Mouse (Mus musculus): Measurements from ENCODE around the gene Mad1l1. TPM values are rescaled to one million over a fixed set of nuclear protein-coding genes. Genes with fewer than 3 reads are reported as not detected.

Gene Mad1l1
- polyA plus RNA-seq, 2 experiments: 31.8 to 38.2 TPM

DNA sequence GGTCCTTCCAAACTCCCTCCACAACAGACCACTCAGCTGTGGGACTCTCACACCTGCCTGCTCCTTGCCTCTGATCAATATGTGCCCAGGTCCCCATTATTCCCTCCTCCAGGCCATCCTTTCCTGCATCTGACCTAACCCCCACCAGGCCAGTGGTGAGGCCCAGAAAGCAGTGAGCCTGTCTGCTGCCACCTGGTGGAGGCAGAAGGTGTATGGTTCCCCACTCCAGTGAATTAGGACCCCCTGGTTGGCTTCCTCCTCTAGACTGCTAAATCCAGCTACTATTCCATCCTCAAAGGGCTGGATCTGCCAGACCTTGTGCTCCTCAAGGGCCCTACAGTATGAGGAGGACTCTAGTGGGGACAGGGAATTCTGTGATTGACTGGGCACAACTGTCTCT, 181.1 kb downstream of the Mad1l1 start:
- ATAC-seq (ENCODE audit: low FRiP score, low read depth): no peak
- Histone ChIP-seq H3K4me3 (replicated peaks; ENCODE audit: low read length) (no peak overlapping the region), H3K27me3 (ENCODE audit: control insufficient read depth, insufficient read depth, low read length) (no peaks in the 10 kb centered on the region), H3K36me3 (ENCODE audit: control insufficient read depth, insufficient read depth, low read length) (no peaks in the 10 kb centered on the region), H3K27ac (replicated peaks; ENCODE audit: low read depth, low read length) (no peak overlapping the region), H3K4me1 (ENCODE audit: control insufficient read depth, insufficient read depth, low read length) (0 out of 2 replicates have a peak, but pooled peaks cover 2% of the 10 kb centered on the region), H3K4me2 (replicated peaks; ENCODE audit: low read depth, low read length, severe bottlenecking) (no peak overlapping the region), H3K9ac (ENCODE audit: low read depth, low read length, severe bottlenecking) (no peak overlapping the region), H3K9me3 (ENCODE audit: control insufficient read depth, low read length) (no peaks in the 10 kb centered on the region)
- peak; percentile 58 for DNase-seq (ENCODE audit: low spot score)
- TF ChIP-seq POLR2A (IDR thresholded peaks at IDR 0.05; ENCODE audit: borderline replicate concordance, extremely low read depth, insufficient read depth, insufficient read length): no peak

DNA sequence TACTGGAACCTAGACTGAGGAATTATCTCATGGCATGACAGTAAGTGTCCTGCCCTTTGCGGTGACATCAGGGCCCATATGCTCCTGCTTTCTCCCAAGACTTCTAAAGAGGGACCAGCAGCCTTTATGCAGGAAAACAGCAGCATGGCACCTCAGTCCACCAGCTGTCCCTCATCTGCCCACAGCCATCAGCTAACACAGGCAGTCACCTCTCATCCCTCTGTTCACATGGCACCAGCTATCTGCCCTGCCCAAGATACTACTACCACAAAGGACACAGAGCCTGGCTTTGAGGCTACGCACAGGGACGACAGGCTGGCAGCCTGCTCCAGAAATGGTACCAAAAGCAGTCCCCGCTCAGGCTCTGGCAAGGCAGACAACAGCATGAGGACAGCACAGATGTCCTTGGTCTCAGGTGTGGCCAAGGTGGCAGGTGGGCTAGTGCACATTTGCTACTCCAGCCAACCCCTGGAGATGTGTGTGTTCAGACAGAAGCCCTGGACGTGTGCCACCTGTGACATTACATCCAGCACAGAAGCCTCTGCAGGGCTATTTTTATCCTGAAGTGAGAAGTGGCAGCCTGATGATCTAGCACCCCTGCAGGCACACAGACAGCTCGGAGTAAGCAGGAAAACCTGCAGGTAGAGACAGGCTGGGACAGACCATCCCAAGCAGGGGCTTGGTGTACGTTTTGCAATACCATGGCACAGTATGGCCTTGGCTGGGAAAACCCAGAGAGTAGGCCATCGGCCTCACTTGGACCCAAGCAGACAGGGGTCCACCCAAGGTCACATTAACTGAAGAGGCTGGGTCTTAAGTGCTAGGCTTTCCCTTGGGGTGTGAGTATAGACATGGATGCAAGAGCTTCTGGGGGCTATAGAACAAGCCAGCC, 185.4 kb downstream of the Mad1l1 start:
- H3K9ac ChIP-seq (ENCODE audit: low read depth, low read length, severe bottlenecking): no peak overlapping the region
- ATAC-seq (ENCODE audit: low FRiP score, low read depth) (no peak), DNase-seq (ENCODE audit: low spot score) (no peak)
- no peaks in the 10 kb centered on the region for H3K9me3 ChIP-seq (ENCODE audit: control insufficient read depth, low read length)
- no peak overlapping the region for H3K27ac ChIP-seq (replicated peaks; ENCODE audit: low read depth, low read length)
- 0 out of 2 replicates have a peak, but pooled peaks cover 2% of the 10 kb centered on the region for H3K4me1 ChIP-seq (ENCODE audit: control insufficient read depth, insufficient read depth, low read length)
- TF ChIP-seq POLR2A (IDR thresholded peaks at IDR 0.05; ENCODE audit: borderline replicate concordance, extremely low read depth, insufficient read depth, insufficient read length): no peak
- H3K27me3 ChIP-seq (ENCODE audit: control insufficient read depth, insufficient read depth, low read length): no peaks in the 10 kb centered on the region
- WGBS: 85% methylated on average over 8 of the region's 8 CpGs
- H3K36me3 ChIP-seq (ENCODE audit: control insufficient read depth, insufficient read depth, low read length): peaks cover 3% of the 10 kb centered on the region; the same call in 1 of the 2 replicates
- H3K4me3 ChIP-seq (replicated peaks; ENCODE audit: low read length): no peak overlapping the region
- H3K4me2 ChIP-seq (replicated peaks; ENCODE audit: low read depth, low read length, severe bottlenecking): no peak overlapping the region

DNA sequence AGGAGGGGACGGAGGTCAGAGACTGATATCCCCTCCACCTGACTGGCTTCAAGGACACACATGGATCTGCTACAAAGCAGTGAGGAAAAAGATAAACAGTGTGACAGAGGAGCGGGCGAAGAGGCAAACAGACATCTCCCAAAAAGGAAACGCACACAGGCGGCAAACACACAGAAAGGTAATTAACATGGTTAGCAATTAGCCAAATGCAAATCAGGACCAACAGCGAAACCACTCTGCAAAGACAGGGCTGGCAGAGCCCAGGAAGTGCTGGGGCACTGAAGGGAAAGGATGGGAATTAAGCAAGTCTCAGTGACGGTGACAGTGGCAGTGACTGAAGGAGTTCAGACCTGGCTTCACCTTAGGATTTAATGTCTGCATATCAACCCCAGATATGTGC, 187.3 kb downstream of the Mad1l1 start:
- no peak for TF ChIP-seq POLR2A (IDR thresholded peaks at IDR 0.05; ENCODE audit: borderline replicate concordance, extremely low read depth, insufficient read depth, insufficient read length)
- no peak overlapping the region for H3K9ac ChIP-seq (ENCODE audit: low read depth, low read length, severe bottlenecking)
- no peak overlapping the region for H3K4me3 ChIP-seq (replicated peaks; ENCODE audit: low read length)
- peaks cover 12% of the 10 kb centered on the region for H3K4me1 ChIP-seq (ENCODE audit: control insufficient read depth, insufficient read depth, low read length)
- H3K9me3 ChIP-seq (ENCODE audit: control insufficient read depth, low read length): no peaks in the 10 kb centered on the region
- peaks cover 3% of the 10 kb centered on the region; the same call in 1 of the 2 replicates for H3K36me3 ChIP-seq (ENCODE audit: control insufficient read depth, insufficient read depth, low read length)
- DNase-seq (ENCODE audit: low spot score) (no peak), ATAC-seq (ENCODE audit: low FRiP score, low read depth) (no peak)
- 93% methylated on average over 7 of the region's 7 CpGs for WGBS
- H3K27me3 ChIP-seq (ENCODE audit: control insufficient read depth, insufficient read depth, low read length): no peaks in the 10 kb centered on the region
- no peak overlapping the region for H3K27ac ChIP-seq (replicated peaks; ENCODE audit: low read depth, low read length)
- no peak overlapping the region for H3K4me2 ChIP-seq (replicated peaks; ENCODE audit: low read depth, low read length, severe bottlenecking)

DNA sequence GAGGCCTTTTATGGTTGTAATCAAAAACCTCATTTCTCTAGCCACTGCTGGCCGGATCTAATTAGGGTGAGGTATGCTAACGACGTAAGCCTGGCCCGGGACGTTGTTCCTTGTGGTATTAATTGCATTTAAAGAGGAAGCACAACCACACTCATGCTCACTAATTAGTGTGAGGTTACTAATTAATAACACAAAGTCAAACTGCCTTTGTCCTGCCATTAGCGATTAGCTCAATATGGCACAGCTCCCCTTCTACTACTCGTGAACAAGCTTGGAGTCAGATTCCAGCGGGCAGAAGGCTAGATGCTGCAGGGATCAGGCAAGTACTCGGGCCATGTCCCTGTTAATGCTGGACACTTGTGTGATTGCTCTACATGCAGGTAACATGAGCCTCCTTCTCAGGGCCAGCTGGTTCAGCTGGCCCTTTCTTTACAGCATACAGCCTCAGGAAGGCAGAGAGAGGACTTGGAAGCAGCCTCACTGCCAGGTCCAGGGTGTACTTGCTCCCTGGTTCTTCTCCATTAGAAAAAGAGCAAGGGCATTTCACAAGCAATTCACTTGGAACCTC, 192.9 kb downstream of the Mad1l1 start:
- no peak overlapping the region for H3K9ac ChIP-seq (ENCODE audit: low read depth, low read length, severe bottlenecking)
- 17% methylated on average over 9 of the region's 9 CpGs for WGBS
- DNase-seq (ENCODE audit: low spot score) (peak; percentile 46), ATAC-seq (ENCODE audit: low FRiP score, low read depth) (peak; percentile 49)
- H3K27me3 ChIP-seq (ENCODE audit: control insufficient read depth, insufficient read depth, low read length): no peaks in the 10 kb centered on the region
- peaks cover 23% of the 10 kb centered on the region for H3K4me1 ChIP-seq (ENCODE audit: control insufficient read depth, insufficient read depth, low read length)
- no peak overlapping the region for H3K4me2 ChIP-seq (replicated peaks; ENCODE audit: low read depth, low read length, severe bottlenecking)
- no peak overlapping the region for H3K4me3 ChIP-seq (replicated peaks; ENCODE audit: low read length)
- no peaks in the 10 kb centered on the region for H3K9me3 ChIP-seq (ENCODE audit: control insufficient read depth, low read length)
- no peak for TF ChIP-seq POLR2A (IDR thresholded peaks at IDR 0.05; ENCODE audit: borderline replicate concordance, extremely low read depth, insufficient read depth, insufficient read length)
- H3K27ac ChIP-seq (replicated peaks; ENCODE audit: low read depth, low read length): no peak overlapping the region; the same call in 1 of the 2 replicates
- peaks cover 3% of the 10 kb centered on the region; the same call in 1 of the 2 replicates for H3K36me3 ChIP-seq (ENCODE audit: control insufficient read depth, insufficient read depth, low read length)

DNA sequence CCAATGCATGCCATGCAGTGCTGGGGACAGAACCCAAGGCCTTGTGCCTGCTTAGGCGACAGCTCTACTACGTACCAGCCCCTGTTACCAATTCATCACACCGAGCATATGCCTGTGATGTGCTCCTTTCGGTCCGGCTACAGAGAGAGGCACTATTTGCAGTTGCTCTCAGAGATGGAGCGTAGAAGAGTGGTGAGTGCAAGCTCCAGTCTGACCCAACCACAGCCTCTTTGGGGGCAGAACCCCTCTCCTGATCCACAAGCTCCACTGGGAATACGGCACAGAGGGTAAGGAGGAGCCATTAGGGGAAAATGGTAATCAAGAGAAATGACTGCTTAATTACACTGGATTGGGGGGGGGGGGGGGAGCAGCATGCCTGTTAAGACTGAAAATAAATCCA, 193.4 kb downstream of the Mad1l1 start:
- TF ChIP-seq POLR2A (IDR thresholded peaks at IDR 0.05; ENCODE audit: borderline replicate concordance, extremely low read depth, insufficient read depth, insufficient read length): no peak
- Histone ChIP-seq H3K4me1 (ENCODE audit: control insufficient read depth, insufficient read depth, low read length) (peaks cover 23% of the 10 kb centered on the region), H3K4me3 (replicated peaks; ENCODE audit: low read length) (no peak overlapping the region), H3K4me2 (replicated peaks; ENCODE audit: low read depth, low read length, severe bottlenecking) (no peak overlapping the region), H3K36me3 (ENCODE audit: control insufficient read depth, insufficient read depth, low read length) (peaks cover 3% of the 10 kb centered on the region; the same call in 1 of the 2 replicates), H3K9ac (ENCODE audit: low read depth, low read length, severe bottlenecking) (no peak overlapping the region), H3K27ac (replicated peaks; ENCODE audit: low read depth, low read length) (no peak overlapping the region), H3K9me3 (ENCODE audit: control insufficient read depth, low read length) (no peaks in the 10 kb centered on the region), H3K27me3 (ENCODE audit: control insufficient read depth, insufficient read depth, low read length) (no peaks in the 10 kb centered on the region)
- 27% methylated on average over 7 of the region's 7 CpGs for WGBS
- ATAC-seq (ENCODE audit: low FRiP score, low read depth) (peak; percentile 19; the same call in 1 of the 2 replicates), DNase-seq (ENCODE audit: low spot score) (no peak)
